Mouse (Mus musculus): ENCODE measurements around the gene 4930452B06Rik. TPM values are rescaled to one million over a fixed set of nuclear protein-coding genes. Genes with fewer than 3 reads are reported as not detected.

The 4930452B06Rik gene
- polyA plus RNA-seq, 1 experiment from 2014 or later, result 9.7 TPM

DNA sequence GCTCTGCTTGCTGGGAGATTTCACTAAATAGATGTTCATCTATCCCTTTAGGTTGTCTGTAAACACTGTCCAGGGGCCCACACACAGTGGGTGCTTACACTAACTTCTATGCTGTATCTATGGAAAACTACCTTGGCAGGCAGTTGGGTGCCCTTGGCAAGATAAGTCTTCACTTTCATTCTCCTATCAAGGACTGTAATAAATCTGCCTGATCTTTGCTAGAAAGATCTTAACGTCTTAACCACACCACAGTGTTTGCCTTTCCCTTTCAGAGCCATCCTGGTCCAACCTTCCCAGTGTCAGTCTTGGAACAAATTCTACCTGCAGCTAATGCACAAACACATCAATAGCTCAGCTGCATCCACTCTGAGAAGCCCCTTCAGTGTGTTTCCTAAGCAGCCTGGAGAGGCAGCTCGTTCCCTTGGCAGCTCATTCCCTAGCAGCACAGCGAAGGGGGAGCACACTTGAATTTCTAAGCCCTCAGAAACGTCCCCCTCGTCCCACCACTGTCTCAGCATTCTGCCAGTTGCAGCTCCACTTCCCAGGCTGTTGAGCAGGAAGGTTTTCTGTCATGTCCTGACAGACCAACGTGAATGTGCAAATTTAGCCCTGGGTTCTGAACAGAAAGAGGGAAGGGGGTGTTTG lies 273.7 kb downstream of the 4930452B06Rik start:
- Histone ChIP-seq H3K4me2 (no peak overlapping the region), H3K9me3 (replicated peaks) (no peaks in the 10 kb centered on the region), H3K9ac (no peak overlapping the region), H3K36me3 (ENCODE audit: poor library complexity, severe bottlenecking) (no peaks in the 10 kb centered on the region), H3K27ac (no peak overlapping the region), H3K4me1 (no peaks in the 10 kb centered on the region), H3K27me3 (no peaks in the 10 kb centered on the region), H3K4me3 (no peak overlapping the region)
- WGBS, result 61% methylated on average over 6 of the region's 6 CpGs
- no peak for ATAC-seq

Measured in forebrain, embryonic 13.5 days (tissue).